Mouse (Mus musculus): Measurements from ENCODE around the gene Mmp9. TPM values are rescaled to one million over a fixed set of nuclear protein-coding genes. Genes with fewer than 3 reads are reported as not detected.

Gene Mmp9
- polyA plus RNA-seq, 1 experiment = 1.1 TPM

DNA sequence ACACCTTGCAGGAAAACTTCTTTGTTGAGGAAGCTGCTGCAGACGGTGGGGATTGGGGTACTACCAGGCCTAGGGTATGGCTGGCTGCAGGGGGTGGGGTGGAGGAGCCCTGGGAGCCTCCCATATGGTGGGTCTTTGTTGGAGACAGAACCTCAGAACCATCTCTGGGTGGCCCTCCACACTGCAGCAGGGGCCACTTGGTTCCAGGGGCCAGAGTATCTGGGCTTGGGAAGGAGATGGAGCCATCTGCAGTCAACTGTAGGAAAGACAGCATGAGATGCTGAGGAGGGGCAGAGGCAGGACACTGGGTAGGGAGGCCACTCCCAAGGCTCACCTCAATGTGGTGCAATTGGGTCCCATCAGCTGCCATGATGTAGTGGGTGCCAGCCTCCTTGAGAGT, 45.9 kb upstream of the Mmp9 start:
- Histone ChIP-seq H3ac (ENCODE audit: control insufficient read depth, insufficient read length, low read depth) (no peak overlapping the region), H3K4me3 (ENCODE audit: insufficient read depth, poor library complexity, severe bottlenecking) (no peak overlapping the region), H3K79me3 (ENCODE audit: low read depth) (no peaks in the 10 kb centered on the region), H3K36me3 (ENCODE audit: control insufficient read depth, insufficient read depth) (peaks cover 96% of the 10 kb centered on the region), H3K79me2 (ENCODE audit: control insufficient read depth, insufficient read depth) (no peaks in the 10 kb centered on the region), H3K27me3 (ENCODE audit: control insufficient read depth, insufficient read depth, insufficient read length) (no peaks in the 10 kb centered on the region)
- TF ChIP-seq USF1 (IDR thresholded peaks at IDR 0.05; ENCODE audit: low read depth) (no peak), MYOD1 (IDR thresholded peaks at IDR 0.05; ENCODE audit: control insufficient read depth, insufficient read length, low read depth) (no peak), FOSL1 (IDR thresholded peaks at IDR 0.05; ENCODE audit: insufficient read depth, low read length, poor library complexity, severe bottlenecking) (no peak), CEBPB (IDR thresholded peaks at IDR 0.05; ENCODE audit: low read depth) (no peak), MAX (IDR thresholded peaks at IDR 0.05) (no peak), CTCF (IDR thresholded peaks at IDR 0.05; ENCODE audit: control insufficient read depth, insufficient read depth, insufficient read length) (peak; percentile 17), MYOG (IDR thresholded peaks at IDR 0.05; ENCODE audit: control insufficient read depth, extremely low read depth, insufficient read length) (no peak)

- Histone ChIP-seq H3ac (ENCODE audit: control insufficient read depth, insufficient read length, low read depth) (no peak overlapping the region), H3K4me3 (ENCODE audit: insufficient read depth, poor library complexity, severe bottlenecking) (no peak overlapping the region), H3K79me3 (ENCODE audit: low read depth) (no peaks in the 10 kb centered on the region), H3K27me3 (ENCODE audit: control insufficient read depth, insufficient read depth, insufficient read length) (no peaks in the 10 kb centered on the region), H3K79me2 (ENCODE audit: control insufficient read depth, insufficient read depth) (no peaks in the 10 kb centered on the region), H3K36me3 (ENCODE audit: control insufficient read depth, insufficient read depth) (peaks cover 94% of the 10 kb centered on the region)
- no peak for TF ChIP-seq CTCF (IDR thresholded peaks at IDR 0.05; ENCODE audit: control insufficient read depth, insufficient read depth, insufficient read length)
- no peak for TF ChIP-seq MYOG (IDR thresholded peaks at IDR 0.05; ENCODE audit: control insufficient read depth, extremely low read depth, insufficient read length)
- no peak for TF ChIP-seq MAX (IDR thresholded peaks at IDR 0.05)
- no peak for TF ChIP-seq USF1 (IDR thresholded peaks at IDR 0.05; ENCODE audit: low read depth)
- TF ChIP-seq CEBPB (IDR thresholded peaks at IDR 0.05; ENCODE audit: low read depth) = no peak
- no peak for TF ChIP-seq FOSL1 (IDR thresholded peaks at IDR 0.05; ENCODE audit: insufficient read depth, low read length, poor library complexity, severe bottlenecking)
- TF ChIP-seq MYOD1 (IDR thresholded peaks at IDR 0.05; ENCODE audit: control insufficient read depth, insufficient read length, low read depth) = no peak
These were observed 44.7 kb upstream of the Mmp9 start for GRCm38 (mm10) chr2:164895885-164896284.

DNA sequence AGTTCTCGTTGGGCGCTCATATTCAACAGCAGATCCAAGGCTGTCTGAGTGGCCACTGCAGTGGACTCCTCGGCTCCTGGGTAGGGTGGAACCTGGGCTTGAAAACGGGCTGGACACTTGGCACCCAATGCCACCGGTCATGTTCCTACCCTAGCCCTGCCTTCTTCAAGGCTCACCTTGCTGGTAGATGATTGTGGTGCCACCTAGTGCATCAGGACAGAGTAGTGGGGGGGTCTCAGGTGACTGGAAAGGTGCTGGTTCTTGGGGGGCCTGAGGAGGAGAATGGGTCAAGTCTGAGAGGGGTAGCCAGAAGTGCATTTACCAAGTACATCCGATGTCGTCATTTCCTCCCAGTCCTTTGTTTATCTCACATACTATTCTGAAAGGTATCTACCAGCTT, 42.6 kb upstream of the Mmp9 start:
- Histone ChIP-seq H3K36me3 (ENCODE audit: control insufficient read depth, insufficient read depth) (peaks cover 86% of the 10 kb centered on the region), H3K79me3 (ENCODE audit: low read depth) (no peaks in the 10 kb centered on the region)
- no peak for TF ChIP-seq CEBPB (IDR thresholded peaks at IDR 0.05; ENCODE audit: low read depth)

DNA sequence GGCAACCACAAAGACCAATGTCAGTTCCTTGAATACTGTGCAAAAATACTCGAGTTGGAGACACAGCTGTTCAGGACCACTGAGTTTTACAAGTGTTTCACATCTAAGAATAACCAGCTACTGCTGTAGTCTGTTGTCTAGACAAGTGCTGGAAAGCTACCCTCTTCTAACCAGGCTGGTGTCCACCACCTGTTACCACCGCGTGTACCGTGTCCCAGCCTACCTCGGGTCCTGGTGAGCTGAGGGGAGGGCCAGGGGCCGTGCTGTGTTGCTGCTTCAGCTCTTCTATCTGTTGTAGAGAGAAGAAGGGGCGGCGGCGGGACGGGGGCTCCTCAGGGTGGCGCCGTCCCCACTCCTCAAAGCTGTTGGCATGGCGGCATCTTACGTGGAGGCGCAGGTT, 41.5 kb upstream of the Mmp9 start:
- Histone ChIP-seq H3K27me3 (ENCODE audit: control insufficient read depth, insufficient read depth, insufficient read length) (no peaks in the 10 kb centered on the region), H3K36me3 (ENCODE audit: control insufficient read depth, insufficient read depth) (peaks cover 77% of the 10 kb centered on the region), H3ac (ENCODE audit: control insufficient read depth, insufficient read length, low read depth) (no peak overlapping the region), H3K79me3 (ENCODE audit: low read depth) (no peaks in the 10 kb centered on the region), H3K79me2 (ENCODE audit: control insufficient read depth, insufficient read depth) (no peaks in the 10 kb centered on the region), H3K4me3 (ENCODE audit: insufficient read depth, poor library complexity, severe bottlenecking) (no peak overlapping the region)
- TF ChIP-seq CTCF (IDR thresholded peaks at IDR 0.05; ENCODE audit: control insufficient read depth, insufficient read depth, insufficient read length) (no peak), MYOD1 (IDR thresholded peaks at IDR 0.05; ENCODE audit: control insufficient read depth, insufficient read length, low read depth) (no peak), MYOG (IDR thresholded peaks at IDR 0.05; ENCODE audit: control insufficient read depth, extremely low read depth, insufficient read length) (no peak), MAX (IDR thresholded peaks at IDR 0.05) (no peak), CEBPB (IDR thresholded peaks at IDR 0.05; ENCODE audit: low read depth) (no peak), USF1 (IDR thresholded peaks at IDR 0.05; ENCODE audit: low read depth) (no peak), FOSL1 (IDR thresholded peaks at IDR 0.05; ENCODE audit: insufficient read depth, low read length, poor library complexity, severe bottlenecking) (no peak)

More for the DNA sequence above, 42.6 kb upstream of the Mmp9 start:
- no peak overlapping the region for H3ac ChIP-seq (ENCODE audit: control insufficient read depth, insufficient read length, low read depth)
- no peaks in the 10 kb centered on the region for H3K27me3 ChIP-seq (ENCODE audit: control insufficient read depth, insufficient read depth, insufficient read length)
- H3K4me3 ChIP-seq (ENCODE audit: insufficient read depth, poor library complexity, severe bottlenecking) = no peak overlapping the region
- H3K79me2 ChIP-seq (ENCODE audit: control insufficient read depth, insufficient read depth) = no peaks in the 10 kb centered on the region

DNA sequence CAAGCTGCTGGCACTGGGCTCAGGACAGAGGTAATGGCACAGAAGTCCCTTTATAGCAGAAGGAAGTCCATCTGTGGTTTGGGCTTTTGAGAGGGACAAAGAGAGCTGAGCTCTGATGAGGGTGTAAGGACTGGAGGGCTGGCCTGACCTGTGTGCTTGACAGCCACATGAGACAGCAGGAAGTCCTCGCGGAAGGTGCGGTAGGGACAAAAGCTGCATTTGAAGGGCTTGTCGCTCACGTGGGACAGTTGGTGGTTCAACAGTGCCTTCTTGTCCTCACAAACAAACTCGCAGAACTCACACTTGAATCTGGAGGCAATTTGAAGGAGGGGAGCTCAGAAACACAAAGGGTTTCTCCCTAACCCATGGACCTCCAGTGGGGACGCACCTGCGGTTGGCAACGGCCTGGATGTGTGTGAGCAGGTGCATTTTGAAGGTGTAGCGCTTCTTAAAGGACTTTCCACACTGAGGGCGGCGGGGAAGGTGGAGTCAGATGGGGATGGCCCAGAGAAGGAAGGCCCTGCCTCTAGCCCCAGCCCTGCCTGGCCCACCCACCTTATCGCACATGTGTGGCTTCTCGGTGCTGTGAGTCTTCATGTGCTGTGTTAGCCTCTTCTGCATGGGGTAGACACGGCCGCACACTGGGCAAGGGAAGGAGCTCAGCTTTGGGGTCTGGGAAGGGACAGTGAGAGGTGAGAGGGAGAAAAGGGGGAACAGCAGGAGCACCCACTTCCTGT, 40.7 kb upstream of the Mmp9 start:
- H3K36me3 ChIP-seq (ENCODE audit: control insufficient read depth, insufficient read depth) = peaks cover 78% of the 10 kb centered on the region

GRCm38 (mm10) chr2:164901380-164901779, 39.2 kb upstream of the Mmp9 start:
- Histone ChIP-seq H3ac (ENCODE audit: control insufficient read depth, insufficient read length, low read depth) (no peak overlapping the region), H3K36me3 (ENCODE audit: control insufficient read depth, insufficient read depth) (peaks cover 79% of the 10 kb centered on the region), H3K27me3 (ENCODE audit: control insufficient read depth, insufficient read depth, insufficient read length) (no peaks in the 10 kb centered on the region), H3K79me2 (ENCODE audit: control insufficient read depth, insufficient read depth) (no peaks in the 10 kb centered on the region), H3K4me3 (ENCODE audit: insufficient read depth, poor library complexity, severe bottlenecking) (no peak overlapping the region), H3K79me3 (ENCODE audit: low read depth) (no peaks in the 10 kb centered on the region)
- TF ChIP-seq MYOD1 (IDR thresholded peaks at IDR 0.05; ENCODE audit: control insufficient read depth, insufficient read length, low read depth) (no peak), MAX (IDR thresholded peaks at IDR 0.05) (no peak), MYOG (IDR thresholded peaks at IDR 0.05; ENCODE audit: control insufficient read depth, extremely low read depth, insufficient read length) (no peak), FOSL1 (IDR thresholded peaks at IDR 0.05; ENCODE audit: insufficient read depth, low read length, poor library complexity, severe bottlenecking) (no peak), CTCF (IDR thresholded peaks at IDR 0.05; ENCODE audit: control insufficient read depth, insufficient read depth, insufficient read length) (no peak)

More for the DNA sequence above, 40.7 kb upstream of the Mmp9 start:
- H3ac ChIP-seq (ENCODE audit: control insufficient read depth, insufficient read length, low read depth) = no peak overlapping the region
- no peaks in the 10 kb centered on the region for H3K79me3 ChIP-seq (ENCODE audit: low read depth)
- no peak for TF ChIP-seq MAX (IDR thresholded peaks at IDR 0.05)
- TF ChIP-seq MYOG (IDR thresholded peaks at IDR 0.05; ENCODE audit: control insufficient read depth, extremely low read depth, insufficient read length) = no peak
- no peak for TF ChIP-seq CEBPB (IDR thresholded peaks at IDR 0.05; ENCODE audit: low read depth)
- no peak for TF ChIP-seq FOSL1 (IDR thresholded peaks at IDR 0.05; ENCODE audit: insufficient read depth, low read length, poor library complexity, severe bottlenecking)
- no peak for TF ChIP-seq CTCF (IDR thresholded peaks at IDR 0.05; ENCODE audit: control insufficient read depth, insufficient read depth, insufficient read length)
- TF ChIP-seq MYOD1 (IDR thresholded peaks at IDR 0.05; ENCODE audit: control insufficient read depth, insufficient read length, low read depth) = no peak
- TF ChIP-seq USF1 (IDR thresholded peaks at IDR 0.05; ENCODE audit: low read depth) = no peak
- H3K27me3 ChIP-seq (ENCODE audit: control insufficient read depth, insufficient read depth, insufficient read length) = no peaks in the 10 kb centered on the region
- no peaks in the 10 kb centered on the region for H3K79me2 ChIP-seq (ENCODE audit: control insufficient read depth, insufficient read depth)
- H3K4me3 ChIP-seq (ENCODE audit: insufficient read depth, poor library complexity, severe bottlenecking) = no peak overlapping the region
